Mouse (Mus musculus): ENCODE measurements at regions not wholly inside any gene's neighbourhood (a gene's known extent, or its start where the extent isn't known, plus 50 kb on each side); places are given as distances from the start of the nearest gene placed in this dataset.

- DNase-seq (ENCODE audit: low read depth, low spot score) = no peak
Measured at GRCm38 (mm10) chr16:75487915-75488314, 97.9 kb downstream of the Lipi start.

- no peak for DNase-seq (ENCODE audit: low read depth, low spot score)
Measured at GRCm38 (mm10) chr16:75483878-75484277, 102.0 kb downstream of the Lipi start.

GRCm38 (mm10) chr16:75465420-75465975 is 120.4 kb downstream of the Lipi start:
- DNase-seq (ENCODE audit: low read depth, low spot score) = no peak

GRCm38 (mm10) chr16:75462136-75462535 is 123.7 kb downstream of the Lipi start:
- DNase-seq (ENCODE audit: low read depth, low spot score) = no peak

GRCm38 (mm10) chr16:75446901-75447514 is 138.9 kb downstream of the Lipi start:
- DNase-seq (ENCODE audit: low read depth, low spot score) = peak; percentile 39

- no peak for DNase-seq (ENCODE audit: low read depth, low spot score)
Measured at GRCm38 (mm10) chr16:75439296-75439695, 146.6 kb downstream of the Lipi start.

GRCm38 (mm10) chr16:75433227-75433626 is 152.6 kb downstream of the Lipi start:
- DNase-seq (ENCODE audit: low read depth, low spot score) = no peak

GRCm38 (mm10) chr16:75384526-75385222 is 201.2 kb downstream of the Lipi start:
- no peak for DNase-seq (ENCODE audit: low read depth, low spot score)

- DNase-seq (ENCODE audit: low read depth, low spot score) = peak; percentile 15
Measured at GRCm38 (mm10) chr16:75381191-75381590, 204.7 kb downstream of the Lipi start.

GRCm38 (mm10) chr16:75369700-75370099 is 216.2 kb downstream of the Lipi start:
- peak; percentile 1 for DNase-seq (ENCODE audit: low read depth, low spot score)

- no peak for DNase-seq (ENCODE audit: low read depth, low spot score)
Measured at GRCm38 (mm10) chr16:75366727-75367126, 219.1 kb downstream of the Lipi start.

GRCm38 (mm10) chr16:75365361-75365994 is 220.4 kb downstream of the Lipi start:
- DNase-seq (ENCODE audit: low read depth, low spot score) = peak; percentile 38

GRCm38 (mm10) chr16:75362095-75362494 is 223.8 kb downstream of the Lipi start:
- no peak for DNase-seq (ENCODE audit: low read depth, low spot score)

GRCm38 (mm10) chr16:75360791-75361190 is 225.1 kb downstream of the Lipi start:
- no peak for DNase-seq (ENCODE audit: low read depth, low spot score)

GRCm38 (mm10) chr16:75353394-75353793 is 232.5 kb downstream of the Lipi start:
- DNase-seq (ENCODE audit: low read depth, low spot score) = no peak

- no peak for DNase-seq (ENCODE audit: low read depth, low spot score)
Measured at GRCm38 (mm10) chr16:75344201-75344927, 241.5 kb downstream of the Lipi start.

GRCm38 (mm10) chr16:75343028-75343901 is 242.6 kb downstream of the Lipi start:
- DNase-seq (ENCODE audit: low read depth, low spot score) = peak; percentile 19

- no peak for DNase-seq (ENCODE audit: low read depth, low spot score)
Measured at GRCm38 (mm10) chr16:75334228-75334627, 251.6 kb downstream of the Lipi start.

- DNase-seq (ENCODE audit: low read depth, low spot score) = no peak
Measured at GRCm38 (mm10) chr16:75333750-75334149, 252.1 kb downstream of the Lipi start.

- no peak for DNase-seq (ENCODE audit: low read depth, low spot score)
Measured at GRCm38 (mm10) chr16:75332853-75333252, 253.0 kb downstream of the Lipi start.

GRCm38 (mm10) chr16:75325296-75325695 is 260.6 kb downstream of the Lipi start:
- peak; percentile 8 for DNase-seq (ENCODE audit: low read depth, low spot score)

Measured in ZHBTc4 (cell line).